Mouse (Mus musculus) ES-Bruce4 (cell line): Measurements from ENCODE around the gene Oas1f.

Experiments
- CTCF ChIP-seq: IDR thresholded peaks from one replicate; pipeline ENCODE4 v1.8.1; 2011; ENCODE audit warnings: low read depth, low read length
- EP300 ChIP-seq: IDR thresholded peaks from 2 replicates; pipeline ENCODE4 v1.6.1; 2011; ENCODE audit warnings: low read depth, low read length; ENCODE audit not compliant: insufficient read depth
- POLR2A ChIP-seq: IDR thresholded peaks from one replicate; pipeline ENCODE4 v1.8.1; 2011; ENCODE audit warnings: low read length; ENCODE audit not compliant: insufficient read depth

- no peak for TF ChIP-seq CTCF
- no peak for TF ChIP-seq POLR2A
- TF ChIP-seq EP300, result no peak
Measured at GRCm38 (mm10) chr5:120849601-120850136, 2.5 kb downstream of the Oas1f start.
